Mouse (Mus musculus) thymus, adult 2 months (tissue): ENCODE measurements at regions not wholly inside any gene's neighbourhood (a gene's known extent, or its start where the extent isn't known, plus 50 kb on each side); places are given as distances from the start of the nearest gene placed in this dataset.

ENCODE experiments used
- CTCF ChIP-seq: fragments of 200-500 bp; IDR thresholded peaks from 2 replicates; pipeline ENCODE4 v1.5.1; 2012; ENCODE audit warnings: mild to moderate bottlenecking, control low read depth, low read length, moderate library complexity, borderline replicate concordance; ENCODE audit not compliant: control insufficient read depth, poor library complexity, insufficient read depth; ENCODE audit errors: extremely low read depth
- POLR2A ChIP-seq: fragments of 200-500 bp; IDR thresholded peaks from 2 replicates; pipeline ENCODE4 v1.6.1; 2012; ENCODE audit warnings: mild to moderate bottlenecking, low read length, control low read depth, moderate library complexity; ENCODE audit not compliant: control insufficient read depth, poor library complexity, insufficient read depth; ENCODE audit errors: extremely low read depth

- no peak for TF ChIP-seq CTCF
- no peak for TF ChIP-seq POLR2A
Observed at GRCm38 (mm10) chr13:115727986-115728385, 581.5 kb downstream of the Isl1 start.
